Mouse (Mus musculus) megakaryocyte-erythroid progenitor cell, adult 5-6 weeks (primary cell): Measurements from ENCODE around the gene Hsd17b12. TPM values are rescaled to one million over a fixed set of nuclear protein-coding genes. Genes with fewer than 3 reads are reported as not detected.

Experiments
- ATAC-seq: replicated peaks from 2 replicates; pipeline ENCODE4 v1.8.0; 2016; ENCODE audit warnings: mild to moderate bottlenecking, inconsistent platforms; ENCODE audit not compliant: severe bottlenecking, poor library complexity, low FRiP score, low TSS enrichment
- total RNA-seq, 2 experiments: library from RNA; stranded (forward) in 1 of 2; stranded (reverse) in 1 of 2; fragments of 200-1000, 215-1000 nt in 1 of 2; fragments of >200 nt in 1 of 2; fragmentation: Nextera tagmentation in 1 of 2; gene quantifications; 2 replicates each; pipeline ENCODE4 v1.2.3; 2014 to 2017

Hsd17b12 gene
- total RNA-seq (2014; fragmentation: Nextera tagmentation) (35.1 and 46.4 TPM in 2 replicates), total RNA-seq (2017) (91.7 and 103 TPM in 2 replicates)

DNA sequence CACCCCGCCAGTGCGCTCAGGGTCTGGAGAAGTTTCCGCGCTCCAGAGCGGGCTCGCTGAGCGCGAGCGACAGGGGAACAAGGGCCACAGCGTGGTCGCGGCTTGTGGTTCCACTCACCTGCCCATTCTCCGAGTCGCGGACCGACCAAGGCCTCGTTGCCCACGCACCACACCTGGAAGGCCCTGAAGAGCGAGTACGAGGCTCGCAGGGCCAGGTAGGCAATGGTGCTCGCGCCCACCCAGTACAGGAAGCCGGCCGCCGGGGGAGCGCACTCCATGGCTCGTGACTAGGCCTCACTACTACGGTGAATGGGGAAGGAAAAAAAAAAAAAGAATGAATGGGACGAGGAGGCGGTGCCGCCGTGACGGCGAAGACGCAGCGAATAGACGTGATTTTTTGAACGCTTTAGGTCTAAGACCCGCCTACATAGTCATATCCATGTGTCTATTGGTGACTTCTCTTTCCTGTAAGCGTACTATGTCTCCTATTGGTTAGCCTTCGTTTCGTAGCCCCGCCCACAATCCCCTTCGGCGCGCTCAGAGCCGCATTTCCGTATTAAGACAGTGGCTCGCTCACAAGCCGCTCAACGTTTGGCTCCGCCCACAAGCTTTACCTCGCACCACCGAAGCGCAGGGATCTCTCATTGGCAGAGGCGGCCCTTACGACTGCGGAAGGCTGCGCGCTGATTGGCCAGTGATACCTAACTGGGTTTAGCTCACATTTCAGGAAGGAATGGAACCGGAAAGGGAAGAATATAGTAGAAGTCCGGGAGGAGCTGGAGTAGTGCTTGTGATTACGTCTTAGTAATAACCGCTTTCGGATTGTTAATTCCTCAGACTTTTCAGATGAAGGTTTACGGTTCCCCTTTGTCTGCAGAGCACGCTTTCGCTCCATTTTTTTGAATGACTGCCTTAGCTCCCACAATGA lies at the start of gene Hsd17b12:
Gene Hsd17b12, minus strand, starts transcription at position 373 of the 928 bp plus-strand sequence.
- ATAC-seq: peak; percentile 97

DNA sequence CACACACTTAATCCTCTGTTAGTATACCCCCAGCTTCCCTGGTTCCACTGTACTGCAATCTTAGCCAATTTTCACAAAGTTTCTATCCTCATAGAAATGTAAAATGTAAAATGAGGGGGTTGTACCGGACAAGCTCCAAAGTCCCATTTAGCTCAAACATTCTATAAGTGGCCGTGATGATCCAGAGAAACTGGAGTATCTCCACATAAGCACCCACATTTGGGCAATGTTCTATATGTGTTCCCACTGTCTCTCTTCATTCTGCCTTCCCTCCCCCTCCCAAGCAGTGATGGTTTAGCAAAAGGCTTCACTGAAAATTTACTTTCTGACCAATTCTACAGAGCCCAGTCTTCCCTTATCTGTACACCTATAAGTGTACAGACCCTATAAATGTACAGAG lies 27.1 kb upstream of the Hsd17b12 start:
- no peak for ATAC-seq

DNA sequence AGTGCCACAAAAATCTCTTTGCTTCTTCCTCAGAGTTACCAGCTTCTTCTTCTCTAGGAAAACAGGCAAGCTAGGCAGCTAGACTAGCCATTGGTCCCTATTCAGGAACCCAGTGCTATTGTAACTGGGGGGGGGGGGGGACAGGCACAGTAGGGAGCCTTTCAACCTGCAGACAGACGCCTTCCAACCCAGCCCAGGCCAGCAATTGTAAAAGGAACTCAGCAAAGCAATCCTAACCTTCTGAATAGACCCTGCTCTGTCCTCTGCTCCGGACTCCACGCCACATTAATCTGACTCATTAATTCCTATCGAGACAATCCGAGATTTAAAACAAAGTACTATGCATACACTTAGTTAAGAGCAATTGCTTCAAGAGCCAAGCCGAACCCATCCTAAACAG lies 26.4 kb upstream of the Hsd17b12 start:
- no peak for ATAC-seq

DNA sequence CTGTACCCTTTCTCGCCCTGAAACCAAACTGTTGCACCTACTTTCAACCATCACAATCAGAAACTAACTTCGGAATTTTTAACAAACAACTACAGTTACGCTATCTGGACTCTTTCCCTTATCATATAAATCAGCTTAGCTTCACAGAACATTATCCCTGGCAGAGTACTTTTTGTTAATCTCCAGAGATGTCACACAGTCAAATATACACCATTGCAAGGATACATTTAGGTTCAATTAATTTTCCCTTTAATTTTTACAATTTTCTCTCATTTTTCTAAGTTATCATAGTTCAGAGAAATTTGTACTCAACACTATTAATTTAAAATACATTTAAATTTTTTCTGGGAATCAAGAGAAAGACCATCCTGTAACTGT lies 21.3 kb upstream of the Hsd17b12 start:
- ATAC-seq: peak; percentile 36

DNA sequence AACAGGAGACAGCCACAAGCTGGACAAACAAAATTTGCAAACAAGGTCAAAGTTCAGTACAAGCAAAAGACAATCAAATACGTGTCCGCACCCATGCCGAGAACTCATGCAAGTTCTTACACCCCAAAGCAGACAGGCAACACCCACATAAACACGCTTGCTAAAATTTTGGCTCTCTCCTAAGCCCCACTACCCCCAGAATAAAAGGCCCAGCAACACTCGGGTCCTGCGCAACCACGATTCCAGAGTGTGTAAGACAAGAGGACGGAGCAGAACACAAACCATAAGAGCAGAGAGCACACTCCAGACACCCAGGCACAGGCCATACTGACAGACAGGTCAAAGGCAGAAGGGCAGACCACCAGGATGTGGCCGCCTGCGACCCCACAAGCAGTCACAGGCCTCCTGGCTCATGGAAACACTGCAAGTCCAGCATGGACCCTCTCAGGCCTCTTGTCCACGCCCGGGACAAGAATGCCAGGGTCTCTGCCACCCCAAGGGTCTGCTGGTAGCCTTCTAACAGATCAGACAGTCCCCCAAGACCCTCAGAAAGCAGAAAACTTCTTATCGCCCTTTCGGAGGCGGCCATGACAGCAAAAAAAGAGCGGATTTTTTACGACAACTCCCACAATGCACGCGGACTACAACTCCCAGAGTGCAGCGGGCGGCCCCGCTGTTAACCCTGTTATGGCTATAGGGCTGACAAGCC lies 20.7 kb upstream of the Hsd17b12 start:
- peak; percentile 99 for ATAC-seq

DNA sequence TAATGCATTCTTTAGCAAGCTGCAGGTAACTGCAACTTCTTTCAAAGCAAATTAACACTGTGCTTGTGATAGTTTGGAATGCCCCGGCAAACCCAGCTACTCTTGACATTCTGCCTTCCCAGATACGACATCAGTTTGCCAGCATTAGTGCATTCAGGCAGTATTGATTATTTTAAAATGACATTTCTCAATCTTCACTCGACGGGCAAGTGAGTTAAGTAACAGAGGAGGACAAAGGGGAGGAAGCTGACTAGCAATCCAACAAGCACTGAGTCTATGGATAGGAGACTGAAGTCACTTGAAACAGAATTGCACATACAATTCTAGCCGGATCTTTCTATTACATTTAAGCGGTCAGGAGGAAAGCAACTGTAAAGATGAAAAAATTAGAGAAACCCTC lies 19.5 kb upstream of the Hsd17b12 start:
- no peak for ATAC-seq

DNA sequence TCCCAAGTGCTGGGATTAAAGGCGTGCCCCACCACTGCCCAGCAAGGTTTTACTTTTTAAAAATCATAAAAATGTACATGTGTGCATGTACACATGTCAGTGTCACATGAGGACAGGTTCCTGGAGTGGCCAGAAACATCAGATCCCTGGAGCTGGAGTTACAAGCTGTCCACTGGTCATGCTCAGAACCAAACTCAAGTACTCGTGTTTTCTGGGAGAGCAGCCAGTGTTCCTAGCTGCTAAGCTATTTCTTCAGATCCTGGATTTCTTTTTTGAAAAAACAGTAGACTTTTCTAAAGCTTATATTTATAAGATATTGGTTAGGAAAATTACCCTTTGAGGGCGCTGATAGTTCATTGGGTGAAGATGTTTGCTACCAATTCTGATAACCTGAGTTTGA lies 18.6 kb upstream of the Hsd17b12 start:
- no peak for ATAC-seq

DNA sequence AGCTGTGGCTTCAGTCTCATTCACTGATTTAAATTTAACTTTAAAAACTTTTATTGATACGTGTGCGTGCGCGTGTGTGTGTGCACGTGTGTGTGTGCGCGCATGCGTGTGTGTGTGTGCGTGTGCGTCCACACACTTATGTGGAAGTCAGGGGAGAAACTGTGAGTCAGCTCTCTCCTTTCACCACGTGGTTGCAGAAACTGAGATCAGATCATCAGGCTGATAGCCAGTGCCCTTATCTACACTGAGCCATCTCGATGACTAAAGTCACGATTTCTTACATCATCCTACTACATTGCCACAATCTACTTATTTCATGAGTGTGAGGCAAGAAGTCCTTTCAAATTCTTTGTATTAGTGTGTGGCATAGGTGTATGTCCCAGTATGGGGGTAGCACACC lies 15.8 kb upstream of the Hsd17b12 start:
- no peak for ATAC-seq

DNA sequence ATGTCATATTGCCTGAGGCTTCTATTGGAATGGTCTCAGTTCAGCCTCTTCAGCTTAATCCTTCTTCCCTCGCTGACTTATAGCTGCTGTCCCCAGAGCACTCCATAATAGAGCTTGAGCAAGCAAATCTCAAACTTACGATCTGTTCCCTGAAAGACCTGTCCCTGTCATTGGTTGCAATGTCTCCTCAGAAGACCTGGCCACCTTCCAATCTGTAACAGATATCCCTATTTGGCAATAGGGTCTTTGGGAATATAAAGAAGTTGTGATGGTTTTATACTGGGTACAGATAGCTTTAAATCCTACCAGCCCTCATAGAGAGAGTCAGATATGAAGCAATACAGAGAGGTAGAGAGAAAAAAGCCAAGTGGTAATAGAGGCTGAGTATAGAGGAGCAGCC lies 5.4 kb upstream of the Hsd17b12 start:
- no peak for ATAC-seq

DNA sequence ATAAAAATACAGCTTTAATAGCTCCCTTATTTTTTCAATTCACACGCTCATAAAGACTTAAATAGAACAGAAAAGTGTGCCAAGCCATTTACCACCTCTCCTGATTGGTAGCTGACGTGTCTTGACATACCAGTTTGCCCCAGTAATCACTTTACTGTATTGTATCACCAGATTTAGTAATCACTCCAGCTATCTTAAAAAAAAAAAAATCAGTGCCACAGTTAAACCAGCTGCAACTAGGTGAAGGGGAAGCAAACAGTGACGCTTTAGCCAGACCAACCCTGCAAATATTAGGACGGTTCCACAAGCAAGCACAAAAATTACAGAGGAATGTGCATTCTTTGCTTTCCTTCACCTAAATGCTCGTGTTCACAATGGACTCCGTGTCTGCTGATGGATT lies 4.4 kb upstream of the Hsd17b12 start:
- no peak for ATAC-seq

DNA sequence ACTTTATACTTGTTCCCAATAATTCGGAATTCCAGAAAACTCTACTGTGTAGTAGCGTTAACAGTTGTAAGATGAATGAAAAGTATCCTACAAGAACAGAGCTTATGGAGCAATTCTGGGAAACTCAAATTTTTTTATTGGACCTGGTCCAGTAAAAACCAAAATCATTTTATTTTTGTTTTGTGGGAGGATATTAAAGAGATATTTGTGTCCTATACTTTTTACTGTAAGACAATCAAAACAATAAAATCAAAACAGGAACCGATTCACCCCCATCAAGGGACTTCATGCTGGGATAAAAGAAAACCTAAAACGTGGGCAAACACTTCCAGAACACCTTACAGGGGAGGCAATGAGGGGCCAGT lies 738 bp upstream of the Hsd17b12 start:
- no peak for ATAC-seq

DNA sequence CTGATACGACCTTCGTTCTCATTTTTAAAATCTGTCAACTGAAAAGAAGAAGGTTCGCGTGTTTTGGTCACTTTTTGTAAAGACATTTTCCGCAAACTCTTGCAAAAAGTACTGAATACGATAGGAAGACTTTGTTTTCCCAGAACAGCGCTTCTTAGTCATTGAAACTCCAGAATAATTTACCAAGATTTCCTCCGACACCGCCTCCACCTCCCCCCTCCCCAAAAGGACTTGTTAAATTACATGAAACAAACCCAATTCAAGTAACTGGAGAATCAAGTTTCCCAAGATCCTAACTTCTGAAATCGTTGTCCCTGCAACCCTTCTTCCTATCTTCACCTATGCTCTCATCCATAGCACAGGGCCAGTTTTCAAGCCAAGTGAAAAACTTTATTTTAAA lies 713 bp downstream of the Hsd17b12 start:
- no peak for ATAC-seq

DNA sequence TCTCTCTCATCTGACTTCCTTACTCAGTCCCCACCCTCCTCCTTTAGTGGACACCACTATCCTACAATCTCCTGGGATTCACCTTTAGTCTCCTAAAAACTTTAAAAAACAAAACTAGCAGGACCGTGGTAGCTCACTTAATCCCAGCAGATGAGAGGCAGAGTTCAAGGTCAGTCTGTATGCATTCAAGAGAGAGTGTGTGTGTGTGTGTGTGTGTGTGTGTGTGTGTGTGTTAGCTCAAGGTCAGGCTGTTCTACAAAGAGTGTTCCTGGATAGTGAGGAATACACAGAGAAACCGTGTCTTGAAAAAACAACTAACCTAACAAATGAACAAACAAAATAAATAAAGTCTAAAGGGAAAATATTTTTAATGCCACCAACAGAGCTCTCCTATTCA lies 12.6 kb downstream of the Hsd17b12 start:
- no peak for ATAC-seq

DNA sequence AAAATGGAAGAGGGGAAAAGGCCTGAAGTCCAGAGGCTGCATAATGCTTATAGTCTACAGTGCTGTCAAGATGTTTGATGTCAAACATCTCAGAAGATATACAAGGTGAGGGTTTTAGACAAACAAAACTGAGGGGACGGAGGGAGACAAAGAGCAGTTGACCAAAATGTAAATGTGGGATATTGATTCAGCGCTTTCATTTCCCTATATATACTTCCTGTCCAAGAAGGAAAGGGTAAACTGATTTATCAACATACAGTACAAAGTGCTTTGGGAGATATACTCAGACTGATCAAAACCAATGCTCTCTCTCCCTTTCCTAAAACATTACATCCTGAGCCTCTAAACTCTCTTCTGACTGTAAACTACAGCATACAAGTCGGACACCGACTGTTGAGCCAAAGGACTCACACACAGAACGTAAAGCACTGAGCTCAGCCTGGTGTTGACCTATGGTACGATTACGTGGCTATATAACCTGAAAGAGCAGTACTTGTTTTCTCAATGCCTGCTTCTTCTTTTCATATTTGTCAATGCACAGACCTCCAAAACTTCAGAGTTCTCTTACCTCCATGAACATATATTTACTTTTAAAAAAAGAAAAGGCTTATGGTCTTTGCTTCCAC lies 13.1 kb downstream of the Hsd17b12 start:
- no peak for ATAC-seq

DNA sequence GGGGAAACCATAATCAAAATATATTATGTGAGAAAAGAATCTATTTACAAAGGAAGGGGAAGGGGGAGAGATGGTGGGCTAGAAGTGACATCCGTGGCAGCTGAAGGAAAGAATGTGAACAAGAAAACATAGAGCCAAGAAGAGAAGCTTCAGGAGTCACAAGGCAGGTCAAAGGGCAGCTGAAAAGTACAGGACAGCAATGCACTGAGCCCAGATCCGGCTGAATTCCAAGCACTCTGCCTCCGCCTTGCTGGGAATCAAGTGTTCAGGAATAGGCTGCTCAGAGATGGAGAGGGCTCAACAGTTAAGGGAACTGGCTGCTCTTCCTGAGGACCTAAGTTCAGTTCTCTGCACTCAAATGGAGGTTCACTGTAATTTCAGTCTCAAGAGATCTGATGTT lies 16.5 kb downstream of the Hsd17b12 start:
- no peak for ATAC-seq

DNA sequence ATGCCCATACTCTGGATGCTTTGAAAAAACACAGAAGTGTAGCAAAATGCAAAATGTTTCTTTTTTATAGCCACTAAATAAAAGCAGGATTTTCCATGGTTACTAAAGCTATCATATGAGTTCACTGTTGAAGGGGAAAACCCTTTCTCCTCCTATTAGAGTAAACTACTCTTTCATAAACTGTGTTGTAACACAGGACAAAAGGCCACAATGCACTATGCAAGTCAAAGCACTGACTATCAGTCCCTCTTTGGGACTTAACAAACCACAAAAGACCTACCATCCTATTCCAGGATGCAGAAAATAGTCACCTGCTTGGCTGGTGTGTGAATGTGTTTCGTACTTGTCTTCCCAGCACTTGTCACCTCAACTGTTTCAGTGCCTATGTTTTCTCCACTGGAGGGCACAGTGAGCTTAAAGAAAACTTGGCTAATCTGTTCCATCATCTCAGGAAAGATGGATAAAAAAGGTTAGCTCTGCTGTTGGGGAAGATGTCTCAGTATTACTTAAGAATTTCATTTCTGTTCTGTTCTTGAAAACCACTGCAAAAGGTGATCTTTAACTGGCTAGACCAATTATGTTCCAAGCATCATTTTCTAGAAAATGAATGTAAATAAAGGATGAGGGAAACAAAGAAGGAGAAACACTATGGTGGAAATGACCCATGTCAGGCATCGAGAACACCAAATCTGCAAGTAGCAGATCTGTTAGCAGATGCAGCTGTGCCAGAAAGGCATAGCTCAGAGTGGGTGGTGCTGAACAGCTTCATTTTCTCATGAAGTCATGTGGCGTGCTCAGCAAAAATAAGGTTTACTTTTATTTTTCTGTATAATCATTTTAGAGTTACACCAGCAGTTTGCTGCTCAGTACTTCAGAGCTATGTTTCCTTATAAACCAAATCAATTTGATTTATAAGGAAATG lies 19.0 kb downstream of the Hsd17b12 start:
- no peak for ATAC-seq

DNA sequence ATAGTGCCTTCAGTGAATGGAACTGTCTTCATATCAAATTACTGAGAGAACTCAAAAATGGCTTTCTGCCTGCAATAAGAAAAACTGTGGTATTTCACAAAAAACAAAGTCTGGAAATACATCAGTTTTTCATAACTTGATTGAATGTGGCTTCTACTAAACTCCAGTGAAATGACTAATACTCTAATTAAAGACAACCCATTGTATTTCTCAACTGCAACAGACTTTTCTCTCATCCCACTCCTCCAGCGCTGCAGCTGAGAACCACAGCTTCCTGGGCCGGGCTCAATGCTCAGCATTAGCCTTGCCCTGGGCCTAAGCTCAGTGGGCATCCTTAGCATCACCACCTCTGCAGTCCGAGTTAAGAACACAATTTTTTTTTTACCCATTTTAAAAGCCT lies 20.9 kb downstream of the Hsd17b12 start:
- ATAC-seq: no peak

DNA sequence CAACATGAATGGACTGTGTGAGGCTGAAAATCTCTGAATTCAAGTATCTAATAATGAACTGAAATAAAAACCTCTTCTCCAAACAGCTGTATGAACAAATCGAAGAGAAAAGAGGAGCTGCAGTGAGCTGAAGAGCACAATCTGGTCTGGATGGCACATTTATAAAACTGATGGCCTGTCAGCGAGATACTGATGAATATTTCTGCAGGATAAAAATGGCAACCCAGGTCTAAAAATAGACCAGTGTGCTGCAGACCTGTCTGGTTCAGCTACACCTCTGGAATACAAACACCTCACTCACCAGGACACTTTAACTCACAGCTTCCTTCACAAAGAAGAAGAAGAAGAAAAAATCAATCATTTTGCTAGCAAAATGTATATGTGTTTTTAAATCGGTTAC lies 29.3 kb downstream of the Hsd17b12 start:
- ATAC-seq: no peak
